Mouse (Mus musculus): ENCODE results near the gene Supt5. TPM values are rescaled to one million over a fixed set of nuclear protein-coding genes. Genes with fewer than 3 reads are reported as not detected.

Gene Supt5
- polyA plus RNA-seq, 1 experiment, result 93.3 TPM

DNA sequence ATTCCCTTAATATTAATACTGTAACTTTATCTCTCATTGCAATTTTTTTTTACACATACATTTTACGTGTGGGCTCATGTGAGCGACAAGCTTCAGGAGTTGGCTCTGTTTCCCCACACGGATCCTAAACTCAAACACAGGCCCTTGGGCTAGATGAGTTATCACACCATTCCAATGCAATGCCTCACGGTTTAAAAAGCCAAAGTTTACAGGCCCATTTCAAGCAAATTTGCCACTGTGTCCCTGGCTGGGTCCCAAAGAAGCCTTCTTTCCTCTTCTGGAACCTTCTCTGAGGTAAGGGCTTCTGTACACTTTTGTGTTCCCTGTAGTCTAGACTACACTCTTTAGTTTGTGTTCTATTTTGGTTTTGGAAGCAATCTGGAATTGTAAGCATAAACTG, 4.0 kb downstream of the Supt5 start:
- TF ChIP-seq GATA1 (IDR thresholded peaks at IDR 0.05; ENCODE audit: borderline replicate concordance, low read length) (no peak), FLI1 (IDR thresholded peaks at IDR 0.05; ENCODE audit: low read length) (no peak)
- Histone ChIP-seq H3K9me3 (no peaks in the 10 kb centered on the region), H3K36me3 (replicated peaks; ENCODE audit: low read length) (peaks cover 57% of the 10 kb centered on the region)

GRCm38 (mm10) chr7:28328260-28328659, 10.3 kb downstream of the Supt5 start:
- H3K4me1 ChIP-seq, result peaks cover 25% of the 10 kb centered on the region
- TF ChIP-seq GATA1 (IDR thresholded peaks at IDR 0.05; ENCODE audit: borderline replicate concordance, low read length) (no peak), FLI1 (IDR thresholded peaks at IDR 0.05; ENCODE audit: low read length) (no peak)
- no peaks in the 10 kb centered on the region for H3K27me3 ChIP-seq (replicated peaks)
- no peak overlapping the region for H3K4me3 ChIP-seq (replicated peaks)
- no peaks in the 10 kb centered on the region for H3K9me3 ChIP-seq
- peaks cover 92% of the 10 kb centered on the region for H3K36me3 ChIP-seq (replicated peaks; ENCODE audit: low read length)

More for the DNA sequence above, 4.0 kb downstream of the Supt5 start:
- Histone ChIP-seq H3K4me1 (peaks cover 44% of the 10 kb centered on the region), H3K27me3 (replicated peaks) (no peaks in the 10 kb centered on the region), H3K4me3 (replicated peaks) (no peak overlapping the region)

DNA sequence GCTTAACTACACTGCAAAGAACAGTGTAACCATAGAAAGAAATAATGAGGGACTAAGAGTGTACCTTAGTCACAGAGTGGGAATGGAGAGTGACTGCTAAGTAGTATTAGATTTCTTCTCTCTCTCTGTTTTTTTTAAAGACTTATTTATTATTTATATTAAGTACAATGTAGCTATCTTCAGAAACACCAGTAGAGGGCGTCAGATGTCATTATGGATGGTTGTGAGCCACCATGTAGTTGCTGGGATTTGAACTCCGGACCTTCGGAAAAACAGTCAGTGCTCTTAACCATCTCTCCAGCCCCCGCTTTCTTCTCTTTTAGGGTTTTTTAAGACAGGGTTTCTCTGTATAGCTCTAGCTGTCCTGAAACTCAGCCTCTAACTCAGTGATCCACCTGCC, 12.1 kb downstream of the Supt5 start:
- TF ChIP-seq FLI1 (IDR thresholded peaks at IDR 0.05; ENCODE audit: low read length) (no peak), GATA1 (IDR thresholded peaks at IDR 0.05; ENCODE audit: borderline replicate concordance, low read length) (no peak)
- Histone ChIP-seq H3K9me3 (no peaks in the 10 kb centered on the region), H3K27me3 (replicated peaks) (no peaks in the 10 kb centered on the region), H3K4me1 (peaks cover 39% of the 10 kb centered on the region), H3K4me3 (replicated peaks) (no peak overlapping the region), H3K36me3 (replicated peaks; ENCODE audit: low read length) (peaks cover 98% of the 10 kb centered on the region)

DNA sequence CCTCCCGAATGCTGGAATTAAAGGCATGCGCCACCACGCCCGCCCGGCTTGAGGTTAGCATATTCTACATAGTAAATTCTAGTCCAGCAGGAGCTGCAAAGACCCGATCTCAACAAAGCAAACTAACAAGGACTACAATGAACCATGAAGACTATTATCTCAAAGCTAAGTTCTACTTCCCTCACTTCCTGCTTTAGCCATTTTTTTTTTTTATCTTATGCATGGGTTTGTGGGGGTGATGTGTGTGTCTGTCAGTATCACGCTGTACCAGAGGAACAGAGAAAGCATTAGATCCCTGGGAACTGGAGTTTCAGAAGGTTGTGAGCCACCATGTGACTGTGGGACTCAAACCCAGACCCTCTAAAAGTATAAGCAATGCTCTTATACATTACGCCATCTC, 13.3 kb downstream of the Supt5 start:
- no peaks in the 10 kb centered on the region for H3K27me3 ChIP-seq (replicated peaks)
- TF ChIP-seq FLI1 (IDR thresholded peaks at IDR 0.05; ENCODE audit: low read length) (no peak), GATA1 (IDR thresholded peaks at IDR 0.05; ENCODE audit: borderline replicate concordance, low read length) (no peak)
- peaks cover 39% of the 10 kb centered on the region for H3K4me1 ChIP-seq
- H3K4me3 ChIP-seq (replicated peaks), result peak overlapping the region; percentile 26
- no peaks in the 10 kb centered on the region for H3K9me3 ChIP-seq
- H3K36me3 ChIP-seq (replicated peaks; ENCODE audit: low read length), result peaks cover 98% of the 10 kb centered on the region

- TF ChIP-seq GATA1 (IDR thresholded peaks at IDR 0.05; ENCODE audit: borderline replicate concordance, low read length) (no peak), FLI1 (IDR thresholded peaks at IDR 0.05; ENCODE audit: low read length) (no peak)
- H3K36me3 ChIP-seq (replicated peaks; ENCODE audit: low read length), result peaks cover 100% of the 10 kb centered on the region
Observed at GRCm38 (mm10) chr7:28321974-28322720, 16.4 kb downstream of the Supt5 start.

DNA sequence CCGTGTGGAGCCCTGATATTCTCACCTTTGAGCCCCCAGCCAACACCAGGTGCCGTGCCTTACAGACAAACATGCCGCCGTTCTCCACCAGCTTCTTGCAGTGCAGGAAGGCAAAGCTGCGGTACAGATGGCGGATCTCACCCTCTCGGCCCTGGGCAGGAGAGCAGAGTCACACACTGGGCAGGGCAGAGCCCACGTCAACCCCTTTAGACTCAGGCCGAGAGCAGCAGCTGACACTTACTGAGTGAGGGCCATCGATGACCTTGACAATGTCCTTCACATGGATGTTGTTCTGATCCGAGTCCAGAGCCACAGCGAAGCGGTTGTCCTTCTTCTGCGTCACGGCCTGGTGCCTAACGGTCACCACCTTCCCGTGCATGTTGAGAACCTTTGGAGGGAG, 19.8 kb downstream of the Supt5 start:
- H3K36me3 ChIP-seq (replicated peaks; ENCODE audit: low read length), result peaks cover 98% of the 10 kb centered on the region
- TF ChIP-seq GATA1 (IDR thresholded peaks at IDR 0.05; ENCODE audit: borderline replicate concordance, low read length), result no peak
- no peak for TF ChIP-seq FLI1 (IDR thresholded peaks at IDR 0.05; ENCODE audit: low read length)
- H3K9me3 ChIP-seq, result no peaks in the 10 kb centered on the region
- H3K4me1 ChIP-seq, result peaks cover 16% of the 10 kb centered on the region; the same call in 1 of the 2 replicates
- H3K4me3 ChIP-seq (replicated peaks), result no peak overlapping the region
- no peaks in the 10 kb centered on the region for H3K27me3 ChIP-seq (replicated peaks)

More at GRCm38 (mm10) chr7:28321974-28322720, 16.4 kb downstream of the Supt5 start:
- no peak overlapping the region for H3K4me3 ChIP-seq (replicated peaks)
- H3K27me3 ChIP-seq (replicated peaks), result no peaks in the 10 kb centered on the region
- H3K4me1 ChIP-seq, result peaks cover 37% of the 10 kb centered on the region
- no peaks in the 10 kb centered on the region for H3K9me3 ChIP-seq

- Histone ChIP-seq H3K4me1 (peaks cover 17% of the 10 kb centered on the region), H3K36me3 (replicated peaks; ENCODE audit: low read length) (peaks cover 91% of the 10 kb centered on the region), H3K4me3 (replicated peaks) (no peak overlapping the region), H3K9me3 (no peaks in the 10 kb centered on the region), H3K27me3 (replicated peaks) (no peaks in the 10 kb centered on the region)
- TF ChIP-seq GATA1 (IDR thresholded peaks at IDR 0.05; ENCODE audit: borderline replicate concordance, low read length) (no peak), FLI1 (IDR thresholded peaks at IDR 0.05; ENCODE audit: low read length) (no peak)
Observed at GRCm38 (mm10) chr7:28318036-28318435, 20.5 kb downstream of the Supt5 start.

GRCm38 (mm10) chr7:28311926-28312543, 26.5 kb downstream of the Supt5 start, which contains the start of gene Timm50:
Gene Timm50 (minus strand): TSS chr7:28312072.
- Histone ChIP-seq H3K4me1 (peaks cover 30% of the 10 kb centered on the region), H3K36me3 (replicated peaks; ENCODE audit: low read length) (peaks cover 68% of the 10 kb centered on the region), H3K27me3 (replicated peaks) (no peaks in the 10 kb centered on the region), H3K4me3 (replicated peaks) (peak within 1 kb of the TSS; percentile 96), H3K9me3 (no peaks in the 10 kb centered on the region)
- TF ChIP-seq GATA1 (IDR thresholded peaks at IDR 0.05; ENCODE audit: borderline replicate concordance, low read length) (no peak), FLI1 (IDR thresholded peaks at IDR 0.05; ENCODE audit: low read length) (no peak)

DNA sequence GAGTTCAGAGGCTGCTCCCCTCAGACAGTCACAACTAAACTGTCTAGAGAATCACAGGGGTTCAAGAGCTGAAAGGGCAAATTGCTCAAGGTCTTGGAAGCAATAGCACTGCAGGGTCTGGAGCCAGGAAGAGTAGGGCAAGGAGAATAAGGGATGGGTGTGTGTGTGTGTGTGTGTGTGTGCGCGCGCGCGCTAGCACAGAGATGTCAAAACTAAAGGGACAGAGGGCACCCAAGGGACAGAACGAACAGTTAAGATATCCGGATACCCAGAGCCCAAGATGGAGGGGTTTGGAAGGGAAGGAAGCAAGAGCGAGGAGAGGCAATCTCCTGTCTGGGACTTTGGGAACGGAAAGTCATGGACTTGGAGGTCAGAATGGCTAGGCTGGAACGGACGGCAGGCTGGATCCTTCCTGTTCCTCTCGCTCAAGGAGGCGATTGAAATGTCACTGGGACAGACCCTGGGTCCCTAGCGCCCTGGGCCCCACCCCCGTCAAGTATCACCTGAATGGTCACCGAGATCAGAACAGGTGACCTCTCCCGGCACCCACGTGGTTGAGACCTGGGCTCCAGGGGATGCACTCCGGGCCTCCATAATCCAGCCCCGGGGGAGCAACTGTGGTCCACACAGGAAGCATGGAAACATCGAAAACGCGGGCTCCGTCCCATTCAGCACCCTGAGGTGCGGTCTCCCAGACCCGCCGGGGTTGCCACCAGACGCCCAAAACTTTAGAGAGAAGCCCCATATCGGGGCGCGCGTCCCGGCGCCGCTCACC, 27.2 kb downstream of the Supt5 start:
- H3K4me1 ChIP-seq, result peaks cover 30% of the 10 kb centered on the region
- peaks cover 68% of the 10 kb centered on the region for H3K36me3 ChIP-seq (replicated peaks; ENCODE audit: low read length)
- peak overlapping the region; percentile 96 for H3K4me3 ChIP-seq (replicated peaks)
- no peak for TF ChIP-seq GATA1 (IDR thresholded peaks at IDR 0.05; ENCODE audit: borderline replicate concordance, low read length)
- TF ChIP-seq FLI1 (IDR thresholded peaks at IDR 0.05; ENCODE audit: low read length), result no peak
- no peaks in the 10 kb centered on the region for H3K9me3 ChIP-seq
- no peaks in the 10 kb centered on the region for H3K27me3 ChIP-seq (replicated peaks)

All from megakaryocyte, embryonic 14.5 days (primary cell).